Mouse (Mus musculus): ENCODE measurements around the gene AA467197. TPM values are rescaled to one million over a fixed set of nuclear protein-coding genes. Genes with fewer than 3 reads are reported as not detected.
A peak's percentile ranks its signal among the peaks of the same experiment; 100 is the strongest.

The AA467197 gene
- polyA plus RNA-seq, 2 experiments, result 0.16 to 0.30 TPM

- no peaks in the 10 kb centered on the region for H3K36me3 ChIP-seq (replicated peaks; ENCODE audit: control insufficient read depth, insufficient read depth, low read depth)
- peak overlapping the region in 1 of 2 experiments; percentile 11; a peak in 2 of 4 replicates for H3K4me3 ChIP-seq (ENCODE audit: insufficient read depth in 1 of 2, low read depth in 2 of 2, low read length in 2 of 2)
- WGBS (ENCODE audit: insufficient replicate concordance), result 68% methylated on average over 4 of the region's 4 CpGs
- no peak overlapping the region for H3K27ac ChIP-seq
- H3K4me1 ChIP-seq (replicated peaks; ENCODE audit: control insufficient read depth in 2 of 2, insufficient read depth in 2 of 2, low read length in 1 of 2), result no peaks in the 10 kb centered on the region; a peak in 1 of 4 replicates
- DNase-seq (ENCODE audit: low read depth in 3 of 3, low spot score in 3 of 3) (no peak), ATAC-seq (ENCODE audit: insufficient read depth) (no peak)
- H3K27me3 ChIP-seq (ENCODE audit: control insufficient read depth, insufficient read depth, low read length), result peaks cover 5% of the 10 kb centered on the region; the same call in 1 of the 2 replicates
- no peaks in the 10 kb centered on the region for H3K9me3 ChIP-seq (ENCODE audit: control insufficient read depth, low read length)
- peak overlapping the region; percentile 65 for H3K4me2 ChIP-seq (ENCODE audit: low read depth)
- no peak for TF ChIP-seq CTCF (IDR thresholded peaks at IDR 0.05; ENCODE audit: low read depth)
- no peak for TF ChIP-seq EP300 (IDR thresholded peaks at IDR 0.05; ENCODE audit: low read depth)
- H3K9ac ChIP-seq (replicated peaks), result no peak overlapping the region
Measured at GRCm38 (mm10) chr2:122611654-122611973, 25.2 kb upstream of the AA467197 start.

- no peaks in the 10 kb centered on the region for H3K36me3 ChIP-seq (replicated peaks; ENCODE audit: control insufficient read depth, insufficient read depth, low read depth)
Measured at GRCm38 (mm10) chr2:122616237-122616636, 20.5 kb upstream of the AA467197 start.

GRCm38 (mm10) chr2:122617792-122618191 lies 19.0 kb upstream of the AA467197 start:
- H3K4me3 ChIP-seq (ENCODE audit: insufficient read depth in 1 of 2, low read depth in 2 of 2, low read length in 2 of 2), result no peak overlapping the region
- no peaks in the 10 kb centered on the region for H3K36me3 ChIP-seq (replicated peaks; ENCODE audit: control insufficient read depth, insufficient read depth, low read depth)
- no peak overlapping the region for H3K4me2 ChIP-seq (ENCODE audit: low read depth)
- ATAC-seq (ENCODE audit: insufficient read depth) (no peak), DNase-seq (ENCODE audit: low read depth in 3 of 3, low spot score in 3 of 3) (no peak)
- TF ChIP-seq EP300 (IDR thresholded peaks at IDR 0.05; ENCODE audit: low read depth) (no peak), CTCF (IDR thresholded peaks at IDR 0.05; ENCODE audit: low read depth) (no peak)
- H3K9ac ChIP-seq (replicated peaks), result no peak overlapping the region
- no peaks in the 10 kb centered on the region for H3K4me1 ChIP-seq (replicated peaks; ENCODE audit: control insufficient read depth in 2 of 2, insufficient read depth in 2 of 2, low read length in 1 of 2)
- H3K27ac ChIP-seq, result no peak overlapping the region
- 68% methylated on average over 6 of the region's 6 CpGs for WGBS (ENCODE audit: insufficient replicate concordance)
- H3K27me3 ChIP-seq (ENCODE audit: control insufficient read depth, insufficient read depth, low read length), result no peaks in the 10 kb centered on the region
- H3K9me3 ChIP-seq (ENCODE audit: control insufficient read depth, low read length), result no peaks in the 10 kb centered on the region

More at GRCm38 (mm10) chr2:122616237-122616636, 20.5 kb upstream of the AA467197 start:
- H3K4me1 ChIP-seq (replicated peaks; ENCODE audit: control insufficient read depth in 2 of 2, insufficient read depth in 2 of 2, low read length in 1 of 2), result no peaks in the 10 kb centered on the region; a peak in 1 of 4 replicates
- H3K27ac ChIP-seq, result no peak overlapping the region
- ATAC-seq (ENCODE audit: insufficient read depth) (no peak), DNase-seq (ENCODE audit: low read depth in 3 of 3, low spot score in 3 of 3) (no peak)
- H3K27me3 ChIP-seq (ENCODE audit: control insufficient read depth, insufficient read depth, low read length), result no peaks in the 10 kb centered on the region; the same call in 1 of the 2 replicates
- H3K9ac ChIP-seq (replicated peaks), result no peak overlapping the region
- no peaks in the 10 kb centered on the region for H3K9me3 ChIP-seq (ENCODE audit: control insufficient read depth, low read length)
- TF ChIP-seq EP300 (IDR thresholded peaks at IDR 0.05; ENCODE audit: low read depth) (no peak), CTCF (IDR thresholded peaks at IDR 0.05; ENCODE audit: low read depth) (no peak)
- H3K4me3 ChIP-seq (ENCODE audit: insufficient read depth in 1 of 2, low read depth in 2 of 2, low read length in 2 of 2), result no peak overlapping the region
- H3K4me2 ChIP-seq (ENCODE audit: low read depth), result no peak overlapping the region
- WGBS (ENCODE audit: insufficient replicate concordance), result 60% methylated on average over 6 of the region's 6 CpGs

- Histone ChIP-seq H3K9ac (replicated peaks) (no peak overlapping the region), H3K4me2 (ENCODE audit: low read depth) (no peak overlapping the region), H3K4me3 (ENCODE audit: insufficient read depth in 1 of 2, low read depth in 2 of 2, low read length in 2 of 2) (no peak overlapping the region), H3K27me3 (ENCODE audit: control insufficient read depth, insufficient read depth, low read length) (no peaks in the 10 kb centered on the region), H3K27ac (no peak overlapping the region), H3K36me3 (replicated peaks; ENCODE audit: control insufficient read depth, insufficient read depth, low read depth) (no peaks in the 10 kb centered on the region), H3K4me1 (replicated peaks; ENCODE audit: control insufficient read depth in 2 of 2, insufficient read depth in 2 of 2, low read length in 1 of 2) (no peaks in the 10 kb centered on the region), H3K9me3 (ENCODE audit: control insufficient read depth, low read length) (no peaks in the 10 kb centered on the region)
- ATAC-seq (ENCODE audit: insufficient read depth) (no peak), DNase-seq (ENCODE audit: low read depth in 3 of 3, low spot score in 3 of 3) (no peak)
- WGBS (ENCODE audit: insufficient replicate concordance), result 43% methylated on average over 4 of the region's 4 CpGs
- no peak for TF ChIP-seq CTCF (IDR thresholded peaks at IDR 0.05; ENCODE audit: low read depth)
- no peak for TF ChIP-seq EP300 (IDR thresholded peaks at IDR 0.05; ENCODE audit: low read depth)
Measured at GRCm38 (mm10) chr2:122618719-122619118, 18.1 kb upstream of the AA467197 start.

GRCm38 (mm10) chr2:122621337-122622110 lies 15.3 kb upstream of the AA467197 start:
- DNase-seq (ENCODE audit: low read depth in 3 of 3, low spot score in 3 of 3), result no peak
- Histone ChIP-seq H3K4me1 (replicated peaks; ENCODE audit: control insufficient read depth in 2 of 2, insufficient read depth in 2 of 2, low read length in 1 of 2) (no peaks in the 10 kb centered on the region), H3K27ac (no peak overlapping the region), H3K36me3 (replicated peaks; ENCODE audit: control insufficient read depth, insufficient read depth, low read depth) (no peaks in the 10 kb centered on the region), H3K4me3 (ENCODE audit: insufficient read depth in 1 of 2, low read depth in 2 of 2, low read length in 2 of 2) (no peak overlapping the region), H3K9ac (replicated peaks) (no peak overlapping the region), H3K4me2 (ENCODE audit: low read depth) (no peak overlapping the region), H3K27me3 (ENCODE audit: control insufficient read depth, insufficient read depth, low read length) (no peaks in the 10 kb centered on the region), H3K9me3 (ENCODE audit: control insufficient read depth, low read length) (no peaks in the 10 kb centered on the region)
- no peak for TF ChIP-seq EP300 (IDR thresholded peaks at IDR 0.05; ENCODE audit: low read depth)
- no peak for TF ChIP-seq CTCF (IDR thresholded peaks at IDR 0.05; ENCODE audit: low read depth)
- no peak for ATAC-seq (ENCODE audit: insufficient read depth)
- WGBS (ENCODE audit: insufficient replicate concordance), result 58% methylated on average over 8 of the region's 9 CpGs
